Mouse (Mus musculus) layer of hippocampus, adult 2 months (tissue): ENCODE results near the gene Agbl4. TPM values are rescaled to one million over a fixed set of nuclear protein-coding genes. Genes with fewer than 3 reads are reported as not detected.

Source experiments
- DNase-seq, 2 experiments: peaks; one replicate each; pipeline ENCODE4 v3.0.0; 2022; ENCODE audit warnings: low spot score in 2 of 2
- H3K27ac ChIP-seq: fragments of 200-600 bp; 2 replicates; pipeline ENCODE4 v1.8.1; 2022
- H3K4me3 ChIP-seq: fragments of 200-600 bp; 2 replicates; pipeline ENCODE4 v1.8.1; 2022; ENCODE audit warnings: mild to moderate bottlenecking
- CTCF ChIP-seq: fragments of 200-600 bp; conservative IDR thresholded peaks from 2 replicates; pipeline ENCODE4 v1.8.1; 2022; ENCODE audit warnings: antibody characterized with exemption, mild to moderate bottlenecking, moderate library complexity
- total RNA-seq, 2 experiments: library from RNA; stranded (reverse); gene quantifications; 2 replicates each; pipeline ENCODE4 v1.2.3; 2021

Agbl4 gene
- total RNA-seq, 2 experiments from 2014 or later: 13.5 to 15.7 TPM

GRCm38 (mm10) chr4:111681926-111682325 lies 1284.5 kb downstream of the Agbl4 start:
- H3K4me3 ChIP-seq: no peak overlapping the region
- TF ChIP-seq CTCF: no peak

GRCm38 (mm10) chr4:111682793-111683192 lies 1285.3 kb downstream of the Agbl4 start:
- TF ChIP-seq CTCF: no peak
- no peak for DNase-seq
- H3K4me3 ChIP-seq: no peak overlapping the region
- no peak overlapping the region for H3K27ac ChIP-seq

More at GRCm38 (mm10) chr4:111681926-111682325, 1284.5 kb downstream of the Agbl4 start:
- no peak overlapping the region for H3K27ac ChIP-seq
- no peak for DNase-seq

- Histone ChIP-seq H3K27ac (no peak overlapping the region), H3K4me3 (no peak overlapping the region)
- no peak for TF ChIP-seq CTCF
- no peak for DNase-seq
These were observed 1286.4 kb downstream of the Agbl4 start for GRCm38 (mm10) chr4:111683843-111684242.

- no peak for TF ChIP-seq CTCF
- H3K27ac ChIP-seq: no peak overlapping the region
- H3K4me3 ChIP-seq: no peak overlapping the region
- DNase-seq: no peak
These were observed 1288.5 kb downstream of the Agbl4 start for GRCm38 (mm10) chr4:111685951-111686350.

- TF ChIP-seq CTCF: peak; percentile 79
- Histone ChIP-seq H3K4me3 (no peak overlapping the region; the same call in 1 of the 2 replicates), H3K27ac (no peak overlapping the region)
- peak in 1 of 2 experiments; percentile 35 for DNase-seq
These were observed 1289.5 kb downstream of the Agbl4 start for GRCm38 (mm10) chr4:111686951-111687350.

- H3K4me3 ChIP-seq: peak overlapping the region; percentile 19; the same call in 1 of the 2 replicates
- TF ChIP-seq CTCF: peak; percentile 79
- H3K27ac ChIP-seq: no peak overlapping the region
- DNase-seq: peak; percentile 68 to 82
These were observed 1290.2 kb downstream of the Agbl4 start for GRCm38 (mm10) chr4:111687613-111688012.

- Histone ChIP-seq H3K27ac (no peak overlapping the region), H3K4me3 (no peak overlapping the region)
- TF ChIP-seq CTCF: no peak
- no peak for DNase-seq
These were observed 1293.6 kb downstream of the Agbl4 start for GRCm38 (mm10) chr4:111691057-111691543.

- no peak for DNase-seq
- Histone ChIP-seq H3K27ac (no peak overlapping the region), H3K4me3 (no peak overlapping the region)
- no peak for TF ChIP-seq CTCF
These were observed 1303.9 kb downstream of the Agbl4 start for GRCm38 (mm10) chr4:111701381-111701780.

GRCm38 (mm10) chr4:111704126-111704525 lies 1306.7 kb downstream of the Agbl4 start:
- Histone ChIP-seq H3K4me3 (no peak overlapping the region), H3K27ac (no peak overlapping the region)
- no peak for TF ChIP-seq CTCF
- DNase-seq: no peak

- Histone ChIP-seq H3K4me3 (no peak overlapping the region), H3K27ac (no peak overlapping the region)
- no peak for DNase-seq
- no peak for TF ChIP-seq CTCF
These were observed 1307.5 kb downstream of the Agbl4 start for GRCm38 (mm10) chr4:111704975-111705374.

Other genes starting within 250 kb of the Agbl4 start
- 10 to 100 TPM; 52.5 to 58.0 TPM for gene Elavl4, start 45.8 kb upstream of the Agbl4 start, total RNA-seq